In the genomic region with DNA sequence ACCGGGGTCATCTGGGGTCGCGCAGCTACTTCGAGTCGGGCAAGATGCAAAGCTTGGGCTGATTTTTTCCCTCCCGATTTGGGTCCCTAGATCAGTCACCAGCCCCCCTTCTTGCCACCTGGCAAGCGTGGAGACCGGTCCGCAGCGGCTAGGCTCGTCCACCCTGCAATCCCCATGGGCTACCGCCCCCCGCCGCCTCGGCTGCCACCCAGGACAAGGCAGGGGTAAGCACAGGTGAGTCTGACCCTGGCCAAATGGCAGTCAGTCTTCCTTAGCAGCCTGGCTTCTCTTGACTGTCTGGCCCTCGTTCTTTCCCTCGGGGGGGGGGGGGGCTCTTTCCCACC, we compare ENCODE assay signal across 7 mouse cellular contexts. TPM values are rescaled to one million over a fixed set of nuclear protein-coding genes. Genes with fewer than 3 reads are reported as not detected.
DNase-seq lines count a peak whose midpoint lies in the region; ATAC-seq lines count a peak whose summit lies in the region.

No protein-coding gene starts in this region.

- H3K36me3 ChIP-seq in lung, embryonic 16.5 days (ENCODE audit: control insufficient read depth, insufficient read depth, low read length) = no peaks in the 10 kb centered on the region
- H3K36me3 ChIP-seq in forebrain, embryonic 13.5 days (ENCODE audit: poor library complexity, severe bottlenecking) = no peaks in the 10 kb centered on the region
- no peaks in the 10 kb centered on the region for H3K36me3 ChIP-seq in limb, embryonic 12.5 days
- no peaks in the 10 kb centered on the region for H3K36me3 ChIP-seq in stomach, embryonic 14.5 days (ENCODE audit: control insufficient read depth, insufficient read depth, low read length)

- ATAC-seq in lung, embryonic 16.5 days (ENCODE audit: low read depth) = peak; percentile 57; the same call in 1 of the 2 replicates
- ATAC-seq in forebrain, embryonic 13.5 days = peak; percentile 41
- peak; percentile 69 for ATAC-seq in limb, embryonic 12.5 days (ENCODE audit: insufficient number of reproducible peaks, insufficient read depth, low FRiP score, low TSS enrichment, low read depth)
- peak; percentile 59; the same call in 1 of the 2 replicates for ATAC-seq in stomach, embryonic 14.5 days (ENCODE audit: insufficient number of reproducible peaks, insufficient read depth, low FRiP score, low read depth)

- 0% methylated on average over 17 of the region's 17 CpGs for WGBS in lung, embryonic 16.5 days
- WGBS in forebrain, embryonic 13.5 days = 0% methylated on average over 16 of the region's 17 CpGs
- 2% methylated on average over 17 of the region's 17 CpGs for WGBS in limb, embryonic 12.5 days
- 2% methylated on average over 16 of the region's 17 CpGs for WGBS in stomach, embryonic 14.5 days

- intact Hi-C loops in left cerebral cortex, postnatal 36 days (cut with DNase I) = loop anchor here (5.0 kb wide), 1 partner anchor 58 kb away; no protein-coding TSS in a partner anchor

- H3K4me2 ChIP-seq in lung, embryonic 16.5 days (ENCODE audit: low read depth, low read length) = peak overlapping the region; percentile 95
- peak overlapping the region; percentile 89 for H3K4me2 ChIP-seq in forebrain, embryonic 13.5 days
- peak overlapping the region; percentile 93 for H3K4me2 ChIP-seq in limb, embryonic 12.5 days
- H3K4me2 ChIP-seq in stomach, embryonic 14.5 days (replicated peaks; ENCODE audit: low read depth, low read length) = peak overlapping the region; percentile 98

- H3K9ac ChIP-seq in lung, embryonic 16.5 days (ENCODE audit: low read length) = peak overlapping the region; percentile 55
- H3K9ac ChIP-seq in forebrain, embryonic 13.5 days = peak overlapping the region; percentile 73
- H3K9ac ChIP-seq in limb, embryonic 12.5 days (replicated peaks) = peak overlapping the region; percentile 42
- 0 out of 2 replicates have a peak overlapping the region, but pooled peaks have one; percentile 14 for H3K9ac ChIP-seq in stomach, embryonic 14.5 days (replicated peaks; ENCODE audit: low read depth, low read length)

- H3K27ac ChIP-seq in lung, embryonic 16.5 days (ENCODE audit: low read length) = no peak overlapping the region
- no peak overlapping the region for H3K27ac ChIP-seq in forebrain, embryonic 13.5 days
- H3K27ac ChIP-seq in limb, embryonic 12.5 days = no peak overlapping the region
- no peak overlapping the region for H3K27ac ChIP-seq in stomach, embryonic 14.5 days (ENCODE audit: low read length)

- no peaks in the 10 kb centered on the region for H3K4me1 ChIP-seq in lung, embryonic 16.5 days (replicated peaks; ENCODE audit: control insufficient read depth, insufficient read depth, low read length)
- H3K4me1 ChIP-seq in forebrain, embryonic 13.5 days = peaks cover 31% of the 10 kb centered on the region
- no peaks in the 10 kb centered on the region; the same call in 1 of the 2 replicates for H3K4me1 ChIP-seq in limb, embryonic 12.5 days (replicated peaks)
- no peaks in the 10 kb centered on the region for H3K4me1 ChIP-seq in stomach, embryonic 14.5 days (ENCODE audit: control insufficient read depth, insufficient read depth, low read length)

- H3K4me3 ChIP-seq in lung, embryonic 16.5 days (ENCODE audit: low read length) = peak overlapping the region; percentile 54
- peak overlapping the region; percentile 51 for H3K4me3 ChIP-seq in forebrain, embryonic 13.5 days
- H3K4me3 ChIP-seq in limb, embryonic 12.5 days (replicated peaks) = peak overlapping the region; percentile 54
- peak overlapping the region; percentile 50 for H3K4me3 ChIP-seq in stomach, embryonic 14.5 days (ENCODE audit: low read depth, low read length)

- H3K27me3 ChIP-seq in lung, embryonic 16.5 days (ENCODE audit: control insufficient read depth, insufficient read depth, low read depth, low read length) = no peaks in the 10 kb centered on the region
- H3K27me3 ChIP-seq in forebrain, embryonic 13.5 days = peaks cover 14% of the 10 kb centered on the region
- H3K27me3 ChIP-seq in limb, embryonic 12.5 days = peaks cover 58% of the 10 kb centered on the region
- H3K27me3 ChIP-seq in stomach, embryonic 14.5 days (ENCODE audit: control insufficient read depth, insufficient read depth, low read length) = no peaks in the 10 kb centered on the region

- DNase-seq in lung, postnatal 36 days = no peak
- no peak for DNase-seq in embryo, embryonic 10 days (ENCODE audit: low spot score)
- DNase-seq in left cerebral cortex, postnatal 36 days (ENCODE audit: low spot score in 2 of 2) = no peak

- no peaks in the 10 kb centered on the region for H3K9me3 ChIP-seq in lung, embryonic 16.5 days (ENCODE audit: control insufficient read depth, low read length)
- 0 out of 2 replicates have a peak, but pooled peaks cover 6% of the 10 kb centered on the region for H3K9me3 ChIP-seq in forebrain, embryonic 13.5 days (replicated peaks)
- H3K9me3 ChIP-seq in limb, embryonic 12.5 days = no peaks in the 10 kb centered on the region
- no peaks in the 10 kb centered on the region for H3K9me3 ChIP-seq in stomach, embryonic 14.5 days (ENCODE audit: control insufficient read depth, low read depth, low read length)

RNA-seq across cellular contexts. Expression of a gene that starts 0.8 kb away (rescaled TPM):
- 2.1 and 2.3 TPM in 2 replicates for polyA plus RNA-seq in lung, embryonic 16.5 days (2015; fragmentation: Nextera tagmentation; extraction: Ambion mirVana)
- 10.1 and 10.6 TPM in 2 replicates for polyA plus RNA-seq in forebrain, embryonic 13.5 days (2015; fragmentation: Nextera tagmentation; extraction: Ambion mirVana)
- polyA plus RNA-seq in limb, embryonic 12.5 days (2016; fragmentation: Nextera tagmentation; extraction: Ambion mirVana) = 3.0 and 3.3 TPM in 2 replicates
- 1.6 and 2.0 TPM in 2 replicates for polyA plus RNA-seq in stomach, embryonic 14.5 days (2014; fragmentation: Nextera tagmentation; extraction: Ambion mirVana)
- 10 to 100 TPM; 58.3 to 70.5 TPM for total RNA-seq in left cerebral cortex, postnatal 36 days (2021)

RNA-seq across cellular contexts. Expression of a gene that starts 0.9 kb away (rescaled TPM):
- polyA plus RNA-seq in lung, embryonic 16.5 days (2015; fragmentation: Nextera tagmentation; extraction: Ambion mirVana) = 1.2 and 1.5 TPM in 2 replicates
- polyA plus RNA-seq in forebrain, embryonic 13.5 days (2015; fragmentation: Nextera tagmentation; extraction: Ambion mirVana) = 0.59 and 1.1 TPM in 2 replicates
- 0.56 and 0.64 TPM in 2 replicates for polyA plus RNA-seq in limb, embryonic 12.5 days (2016; fragmentation: Nextera tagmentation; extraction: Ambion mirVana)
- 1.2 and 1.3 TPM in 2 replicates for polyA plus RNA-seq in stomach, embryonic 14.5 days (2014; fragmentation: Nextera tagmentation; extraction: Ambion mirVana)
- 1 to 10 TPM; 2.0 to 2.1 TPM for total RNA-seq in left cerebral cortex, postnatal 36 days (2021)

RNA-seq across cellular contexts. Expression of a gene that starts 44.1 kb away (rescaled TPM):
- 0.36 and 0.57 TPM in 2 replicates for polyA plus RNA-seq in lung, embryonic 16.5 days (2015; fragmentation: Nextera tagmentation; extraction: Ambion mirVana)
- 11.6 and 12.6 TPM in 2 replicates for polyA plus RNA-seq in forebrain, embryonic 13.5 days (2015; fragmentation: Nextera tagmentation; extraction: Ambion mirVana)
- 0.86 and 0.98 TPM in 2 replicates for polyA plus RNA-seq in limb, embryonic 12.5 days (2016; fragmentation: Nextera tagmentation; extraction: Ambion mirVana)
- 1.2 and 2.1 TPM in 2 replicates for polyA plus RNA-seq in stomach, embryonic 14.5 days (2014; fragmentation: Nextera tagmentation; extraction: Ambion mirVana)
- total RNA-seq in left cerebral cortex, postnatal 36 days (2021) = 100 to 1,000 TPM; 282 to 313 TPM

Comparison
In these comparisons a context has a peak if more than half of its experiments do, and no peak if none do; other contexts are left out.
1. H3K9ac ChIP-seq: peak in every context shown above with its lines; median percentile 73 in forebrain, embryonic 13.5 days; 55 in lung, embryonic 16.5 days; 42 in limb, embryonic 12.5 days; 14 in stomach, embryonic 14.5 days.